Mouse (Mus musculus): ENCODE results near the gene Cckar. TPM values are rescaled to one million over a fixed set of nuclear protein-coding genes. Genes with fewer than 3 reads are reported as not detected.

Cckar gene
- polyA plus RNA-seq (2012; rRNA removed), result 0.01 and 0.06 TPM in 2 replicates

DNA sequence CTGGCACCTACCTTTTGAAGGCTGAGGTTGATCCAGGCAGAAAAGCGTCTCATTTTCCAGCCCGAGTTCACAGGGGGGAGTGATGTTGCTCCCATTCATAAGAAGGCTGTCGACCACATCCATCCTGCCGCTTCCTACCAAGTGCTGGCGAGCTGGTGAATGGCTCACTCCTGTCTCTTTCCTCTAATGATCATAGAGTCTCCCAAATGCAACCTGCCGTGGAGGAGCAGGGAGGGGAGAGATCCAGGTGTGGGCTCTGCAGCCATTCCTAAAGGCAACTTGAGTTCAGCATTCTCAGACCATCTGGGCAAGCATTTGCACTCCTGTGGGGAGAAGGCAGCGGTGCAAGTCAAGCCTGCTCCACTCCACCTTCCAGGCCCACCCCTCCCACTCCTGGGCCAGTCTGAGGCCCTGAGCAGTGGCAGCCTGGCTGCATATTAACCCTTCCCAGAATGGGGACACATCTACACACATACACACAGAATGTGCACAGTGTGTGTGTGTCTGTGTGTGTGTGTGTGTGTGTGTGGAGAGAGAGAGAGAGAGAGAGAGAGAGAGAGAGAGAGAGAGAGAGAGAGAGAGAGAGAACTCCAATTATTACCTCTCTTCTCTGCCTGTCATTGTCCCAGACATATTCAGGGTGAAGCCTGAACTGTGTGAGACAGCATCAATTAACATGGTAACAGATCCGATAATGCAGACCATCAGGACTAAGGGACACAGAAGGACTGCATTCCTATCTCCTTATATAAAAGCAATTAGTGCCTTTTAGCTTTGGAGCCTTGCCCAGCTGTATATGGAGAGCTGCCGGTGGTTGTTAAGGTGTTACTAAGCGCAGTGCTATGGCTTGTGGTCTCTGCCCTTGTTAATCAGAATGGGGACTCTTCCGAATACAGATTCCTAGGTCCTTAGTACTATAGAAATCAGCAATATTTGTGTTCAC is at the start of gene Cckar:
Cckar (minus strand) TSS at position 471 of the 943 bp plus-strand sequence.

Other genes with a start within 250 kb of the Cckar start
- 6.5 and 7.1 TPM in 2 replicates for gene Rbpj, start 241.6 kb downstream of the Cckar start, polyA plus RNA-seq (2012; rRNA removed)
- gene Tbc1d19, start 101.9 kb upstream of the Cckar start, polyA plus RNA-seq (2012; rRNA removed), result 3.7 and 4.0 TPM in 2 replicates